Mouse (Mus musculus) small intestine, adult 2 months (tissue): Measurements from ENCODE around the gene Mpv17l2. TPM values are rescaled to one million over a fixed set of nuclear protein-coding genes. Genes with fewer than 3 reads are reported as not detected.

Experiments used
- H3K27ac ChIP-seq: fragments of 200-500 bp; 2 replicates; pipeline ENCODE4 v1.5.1; 2012; ENCODE audit warnings: low read depth, low read length, control low read depth, inconsistent platforms; ENCODE audit not compliant: insufficient read depth
- H3K27me3 ChIP-seq: fragments of 200-500 bp; 2 replicates; pipeline ENCODE4 v1.6.1; 2012; ENCODE audit warnings: mild to moderate bottlenecking, moderate library complexity, low read length, inconsistent platforms; ENCODE audit not compliant: control insufficient read depth, insufficient read depth
- H3K36me3 ChIP-seq: fragments of 200-500 bp; 2 replicates; pipeline ENCODE4 v1.6.1; 2012; ENCODE audit warnings: mild to moderate bottlenecking, low read length, control low read depth, inconsistent platforms; ENCODE audit not compliant: control insufficient read depth, insufficient read depth
- H3K4me1 ChIP-seq: fragments of 200-500 bp; 2 replicates; pipeline ENCODE4 v1.6.1; 2012; ENCODE audit warnings: low read length, inconsistent platforms, mixed read lengths; ENCODE audit not compliant: control insufficient read depth, insufficient read depth, insufficient read length
- H3K4me3 ChIP-seq: fragments of 200-500 bp; 2 replicates; pipeline ENCODE4 v1.5.1; 2012; ENCODE audit warnings: low read depth, mild to moderate bottlenecking, control low read depth, inconsistent platforms, low read length, moderate library complexity
- CTCF ChIP-seq: fragments of 200-500 bp; IDR thresholded peaks from 2 replicates; pipeline ENCODE4 v1.5.1; 2012; ENCODE audit warnings: low read depth, mild to moderate bottlenecking, control low read depth, inconsistent platforms, low read length, moderate library complexity, mixed read lengths; ENCODE audit not compliant: insufficient replicate concordance, insufficient read length; ENCODE audit errors: extremely low read depth
- POLR2A ChIP-seq: fragments of 200-500 bp; IDR thresholded peaks from 2 replicates; pipeline ENCODE4 v1.6.1; 2012; ENCODE audit warnings: low read depth, mild to moderate bottlenecking, control low read depth, inconsistent platforms, low read length, moderate library complexity
- WGBS: fragments of 180-500 bp; shearing (Covaris S2); methylation state at CpG from one replicate; pipeline ENCODE4 v1.1.7; 2018; 5-methylcytosine and 5-hydroxymethylcytosine counted together
- polyA plus RNA-seq: library from polyadenylated mRNA; depleted of rRNA; stranded (reverse); fragments of >200 nt; gene quantifications from 2 replicates; pipeline ENCODE4 v1.2.3, GENCODE M21; 2012

Mpv17l2 gene
- polyA plus RNA-seq, 1 experiment: 190 TPM

DNA sequence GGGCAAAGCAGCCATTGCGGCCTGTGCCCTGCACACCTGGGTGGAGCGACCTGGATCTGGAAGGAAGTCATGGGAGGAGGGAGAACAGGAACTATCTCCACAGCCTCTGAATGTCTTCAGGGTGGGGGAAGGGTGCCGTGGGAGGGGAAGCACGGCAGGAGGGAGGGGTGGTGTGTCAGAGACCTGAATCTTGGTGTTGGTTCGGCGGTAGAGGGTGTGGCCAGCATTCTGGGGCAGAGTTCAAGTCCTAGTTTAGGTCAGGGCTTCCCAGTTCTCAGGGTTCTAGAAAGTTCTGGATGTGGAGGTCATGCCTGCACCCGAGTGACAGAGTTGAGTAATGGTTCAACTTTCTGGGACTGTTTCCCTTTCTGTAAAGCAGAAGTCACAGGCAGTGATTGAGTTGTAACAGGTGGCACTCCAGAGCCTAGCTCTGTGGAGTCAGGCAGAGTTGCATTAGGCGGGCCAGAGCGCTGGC is 40.9 kb downstream of the Mpv17l2 start:
- no peak for TF ChIP-seq CTCF
- no peak for TF ChIP-seq POLR2A
- H3K36me3 ChIP-seq: no peaks in the 10 kb centered on the region
- H3K4me1 ChIP-seq: peaks cover 6% of the 10 kb centered on the region
- no peaks in the 10 kb centered on the region for H3K27me3 ChIP-seq
- peak overlapping the region; percentile 1; the same call in 1 of the 2 replicates for H3K4me3 ChIP-seq
- WGBS: 22% methylated on average over 9 of the region's 9 CpGs
- peak overlapping the region; percentile 81 for H3K27ac ChIP-seq

DNA sequence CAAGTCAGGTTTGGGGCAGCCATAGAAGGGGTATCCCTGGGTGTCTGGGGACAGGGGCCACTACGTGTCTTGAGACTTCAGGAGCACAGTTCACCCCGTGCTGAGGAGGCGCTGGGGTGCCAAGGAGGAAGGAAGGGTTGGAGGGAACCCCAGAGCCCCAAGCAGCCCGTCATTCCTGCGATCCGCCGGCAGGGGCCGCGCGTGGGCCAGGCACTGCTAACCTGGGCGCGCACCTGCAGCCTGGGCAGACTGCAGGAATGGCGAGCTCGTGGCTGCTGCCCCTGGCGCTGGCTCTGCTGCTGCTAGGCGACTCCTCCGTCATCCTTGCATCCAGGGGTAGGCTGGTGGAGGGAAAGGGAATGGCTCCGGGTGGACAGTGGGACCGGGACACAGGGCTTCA is 42.4 kb downstream of the Mpv17l2 start, which contains the start of gene Gm3336:
Gene Gm3336 (plus strand): TSS at position 247 of the 400 bp plus-strand sequence.
- TF ChIP-seq CTCF (peak; percentile 78), POLR2A (peak; percentile 8; the same call in 1 of the 2 replicates)
- 2% methylated on average over 19 of the region's 19 CpGs for WGBS
- Histone ChIP-seq H3K27me3 (no peaks in the 10 kb centered on the region), H3K4me3 (peak within 1 kb of the TSS; percentile 52), H3K4me1 (peaks cover 6% of the 10 kb centered on the region), H3K36me3 (no peaks in the 10 kb centered on the region), H3K27ac (no peak within 1 kb of the TSS)

DNA sequence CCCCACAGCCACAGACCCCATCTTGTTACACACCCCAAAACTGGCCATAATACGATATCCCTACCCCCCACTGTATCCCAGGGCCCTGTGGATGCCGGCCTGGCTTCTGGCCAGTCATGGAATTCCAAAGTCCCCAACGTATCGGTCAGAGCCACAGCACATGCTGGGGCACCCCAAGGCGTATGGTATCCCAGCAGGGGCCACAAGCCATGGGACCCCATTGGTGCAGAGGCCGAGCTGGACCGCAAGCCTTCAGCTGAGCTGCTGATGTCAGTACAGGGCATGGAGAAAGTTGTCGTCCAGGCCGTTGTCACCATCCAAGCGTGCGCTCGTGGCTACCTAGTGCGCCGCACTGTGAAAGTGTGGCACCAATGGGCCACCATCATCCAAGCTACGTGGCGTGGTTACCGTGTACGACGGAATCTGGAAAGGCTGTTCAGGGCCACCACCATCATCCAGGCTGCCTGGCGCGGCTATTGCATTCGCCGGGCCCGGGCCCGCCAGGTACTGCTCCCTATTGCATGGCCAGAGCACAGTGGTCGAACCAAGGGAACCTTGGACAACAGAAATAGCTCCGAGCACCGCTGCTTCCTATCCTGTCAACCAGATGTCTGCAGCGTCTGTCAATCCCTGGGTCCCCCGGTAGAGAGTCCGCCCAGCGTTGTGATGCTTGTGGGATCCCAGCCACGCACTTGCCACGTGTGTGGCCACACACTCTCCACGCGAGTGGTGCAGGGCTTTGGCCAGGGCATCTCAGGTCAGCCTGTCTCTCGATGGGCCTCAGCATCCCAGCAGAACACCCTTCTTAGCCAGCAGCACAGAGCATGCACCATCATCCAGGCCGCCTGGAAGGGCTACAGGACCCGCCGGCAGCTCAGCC is 44.0 kb downstream of the Mpv17l2 start:
- TF ChIP-seq CTCF (no peak), POLR2A (no peak)
- no peaks in the 10 kb centered on the region for H3K36me3 ChIP-seq
- H3K27me3 ChIP-seq: no peaks in the 10 kb centered on the region
- no peak overlapping the region for H3K4me3 ChIP-seq
- no peak overlapping the region for H3K27ac ChIP-seq
- 85% methylated on average over 40 of the region's 40 CpGs for WGBS
- H3K4me1 ChIP-seq: peaks cover 6% of the 10 kb centered on the region

DNA sequence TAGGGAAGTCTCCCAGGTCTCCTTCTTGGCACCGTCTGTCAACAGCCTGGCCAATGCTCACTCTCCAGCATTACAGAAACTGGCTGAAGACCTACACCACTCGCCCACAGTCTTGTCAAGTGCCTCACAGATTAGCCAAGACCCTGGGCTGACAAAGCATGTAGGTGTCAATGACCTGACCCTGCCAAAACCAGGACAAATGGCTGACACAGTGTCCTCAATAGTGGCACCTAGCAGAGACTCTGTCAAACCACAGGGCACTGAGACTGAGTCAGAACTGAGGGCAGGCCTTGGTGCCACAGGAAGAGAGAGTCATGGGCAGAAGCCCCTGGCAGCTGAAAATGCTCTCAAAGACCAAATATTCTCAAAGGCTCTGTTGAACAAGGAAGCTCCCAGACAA is 45.7 kb downstream of the Mpv17l2 start:
- Histone ChIP-seq H3K4me3 (no peak overlapping the region), H3K27me3 (no peaks in the 10 kb centered on the region), H3K36me3 (no peaks in the 10 kb centered on the region), H3K4me1 (peaks cover 5% of the 10 kb centered on the region), H3K27ac (no peak overlapping the region)
- TF ChIP-seq POLR2A (no peak), CTCF (no peak)
- WGBS: 74% methylated on average over 2 of the region's 2 CpGs

DNA sequence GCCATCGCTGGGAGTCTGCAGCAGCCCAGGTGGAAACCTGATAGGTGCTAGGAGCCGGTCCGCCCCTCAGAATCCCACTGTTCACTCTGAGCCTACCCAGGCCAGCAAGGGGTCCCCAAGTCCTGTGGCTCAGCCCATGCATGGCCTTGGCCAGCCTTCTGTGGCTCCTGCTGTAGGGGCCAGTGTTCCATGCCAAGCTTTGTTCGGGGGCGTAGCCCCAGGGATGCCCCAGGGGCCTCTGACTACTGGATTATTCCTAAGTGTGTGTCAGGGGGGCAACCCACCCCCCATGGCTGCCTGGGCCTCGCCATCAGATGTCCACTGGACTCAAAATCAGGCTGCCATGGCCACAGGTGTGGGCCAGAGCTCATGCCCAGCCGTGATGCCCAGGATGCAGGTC is 46.8 kb downstream of the Mpv17l2 start:
- H3K27me3 ChIP-seq: no peaks in the 10 kb centered on the region
- H3K4me3 ChIP-seq: no peak overlapping the region
- no peak for TF ChIP-seq POLR2A
- TF ChIP-seq CTCF: no peak
- H3K36me3 ChIP-seq: no peaks in the 10 kb centered on the region
- H3K4me1 ChIP-seq: peaks cover 2% of the 10 kb centered on the region; the same call in 1 of the 2 replicates
- 80% methylated on average over 7 of the region's 7 CpGs for WGBS
- H3K27ac ChIP-seq: no peak overlapping the region

DNA sequence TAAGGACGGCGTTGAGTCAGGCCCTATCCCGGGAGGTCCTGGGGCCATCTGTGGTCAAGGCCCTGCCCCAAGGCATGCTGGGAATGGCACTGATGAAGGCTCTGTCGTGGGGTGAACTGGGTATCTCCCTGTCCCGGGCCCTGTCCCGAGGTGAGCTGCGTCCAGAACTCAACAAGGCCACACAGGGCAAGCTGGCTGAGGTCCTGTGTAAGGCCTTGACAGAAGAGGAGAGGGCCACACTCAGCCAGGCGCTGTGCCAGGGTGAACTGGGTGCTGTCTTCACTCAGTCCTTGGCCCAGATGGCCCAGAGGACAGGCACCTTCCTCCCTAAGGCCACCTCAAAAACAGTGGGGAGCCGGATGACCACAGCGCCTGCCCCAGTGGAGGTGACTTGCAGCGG is 49.7 kb downstream of the Mpv17l2 start:
- no peak overlapping the region for H3K4me3 ChIP-seq
- H3K27me3 ChIP-seq: no peaks in the 10 kb centered on the region
- H3K36me3 ChIP-seq: no peaks in the 10 kb centered on the region
- WGBS: 85% methylated on average over 11 of the region's 11 CpGs
- no peaks in the 10 kb centered on the region for H3K4me1 ChIP-seq
- TF ChIP-seq CTCF: no peak
- TF ChIP-seq POLR2A: no peak
- H3K27ac ChIP-seq: no peak overlapping the region

DNA sequence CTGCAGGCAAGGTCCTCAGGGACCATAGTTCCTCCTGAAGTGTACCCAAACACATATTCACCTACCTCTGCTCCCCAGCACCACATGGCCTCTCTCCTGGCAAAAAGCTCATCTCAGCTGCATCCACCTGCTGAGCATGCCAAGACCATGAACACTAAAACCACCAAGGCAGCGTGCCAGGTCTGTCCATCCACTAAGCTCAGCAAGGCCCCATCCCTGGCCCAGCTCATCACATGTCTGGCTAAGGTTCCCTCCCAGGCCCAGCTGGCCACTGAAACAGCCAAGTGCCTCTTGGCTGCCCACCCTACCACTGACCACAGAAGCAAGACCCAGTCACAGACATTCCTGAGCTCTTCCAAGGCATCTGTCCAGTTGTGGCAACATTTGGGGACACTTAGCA is 50.5 kb downstream of the Mpv17l2 start:
- WGBS: 87% methylated on average over 1 of the region's 1 CpGs
- Histone ChIP-seq H3K36me3 (no peaks in the 10 kb centered on the region), H3K4me3 (no peak overlapping the region), H3K27ac (no peak overlapping the region), H3K27me3 (no peaks in the 10 kb centered on the region), H3K4me1 (no peaks in the 10 kb centered on the region)
- TF ChIP-seq CTCF: no peak
- TF ChIP-seq POLR2A: no peak
